Mouse (Mus musculus) left cerebral cortex, postnatal 10 days (tissue): ENCODE measurements around the gene Krt14. TPM values are rescaled to one million over a fixed set of nuclear protein-coding genes. Genes with fewer than 3 reads are reported as not detected.
"Not testable (repeated sequence)": the region's sequence is repeated elsewhere in the genome, so short reads cannot be mapped to it uniquely, and the experiment has no call there.

Experiments
- DNase-seq, 2 experiments: peaks; one replicate each; pipeline ENCODE4 v3.0.0; 2021 to 2022; ENCODE audit warnings: low spot score in 2 of 2, mixed read lengths in 1 of 2; ENCODE audit errors: extremely low spot score in 1 of 2
- intact Hi-C: fragments of 180-260 bp; cut with DNase I; formaldehyde crosslinking; loops from one replicate; pipeline ENCODE4 v1.15.1; 2025
- total RNA-seq, 2 experiments: library from RNA; stranded (reverse); gene quantifications; 2 replicates each; pipeline ENCODE4 v1.2.3; 2021

Krt14 gene
- not detected for total RNA-seq

DNA sequence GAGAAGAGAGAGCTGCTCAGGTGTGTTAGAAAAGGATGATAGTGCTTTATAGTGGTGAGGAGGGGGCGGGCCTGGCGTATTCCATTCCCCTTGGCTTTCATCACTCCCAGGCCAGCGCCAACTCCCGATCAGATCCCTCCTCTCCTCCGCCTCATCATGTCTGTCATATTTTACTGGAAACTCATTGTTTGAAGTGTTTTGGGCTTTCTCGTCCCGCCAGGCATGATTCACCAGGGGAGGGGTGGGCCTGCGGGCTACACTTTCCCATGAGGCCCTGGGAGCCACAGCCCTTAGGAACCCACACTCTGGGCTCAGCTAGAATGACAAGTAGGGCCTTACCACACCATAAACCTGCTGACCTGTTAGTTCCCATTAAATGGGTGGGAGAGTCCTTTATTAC lies at the start of gene Krt14:
Gene Krt14 (minus strand): TSS at position 51 of the 400 bp plus-strand sequence.
- intact Hi-C loops = no loop called here
- no peak for DNase-seq

DNA sequence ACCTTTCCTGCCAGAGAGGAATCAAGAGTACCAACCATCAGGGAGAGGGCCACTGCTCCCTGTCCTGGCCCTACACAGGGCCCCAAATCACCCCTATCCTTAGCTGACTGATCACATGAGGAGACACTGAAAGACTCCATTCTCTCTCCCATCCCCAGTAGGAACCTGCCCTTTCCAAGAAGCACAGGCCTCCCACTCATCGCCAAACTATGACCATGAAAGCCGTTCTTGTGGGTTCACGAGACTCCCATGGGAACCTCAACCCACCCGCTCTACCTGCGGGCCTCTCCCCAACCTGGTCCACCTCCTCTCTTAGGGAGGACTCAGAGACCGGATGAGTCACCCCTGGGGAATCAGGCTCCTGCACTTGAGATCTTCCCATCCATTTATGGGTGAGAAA lies 48.2 kb upstream of the Krt14 start:
- intact Hi-C loops = no loop called here
- DNase-seq = no peak

DNA sequence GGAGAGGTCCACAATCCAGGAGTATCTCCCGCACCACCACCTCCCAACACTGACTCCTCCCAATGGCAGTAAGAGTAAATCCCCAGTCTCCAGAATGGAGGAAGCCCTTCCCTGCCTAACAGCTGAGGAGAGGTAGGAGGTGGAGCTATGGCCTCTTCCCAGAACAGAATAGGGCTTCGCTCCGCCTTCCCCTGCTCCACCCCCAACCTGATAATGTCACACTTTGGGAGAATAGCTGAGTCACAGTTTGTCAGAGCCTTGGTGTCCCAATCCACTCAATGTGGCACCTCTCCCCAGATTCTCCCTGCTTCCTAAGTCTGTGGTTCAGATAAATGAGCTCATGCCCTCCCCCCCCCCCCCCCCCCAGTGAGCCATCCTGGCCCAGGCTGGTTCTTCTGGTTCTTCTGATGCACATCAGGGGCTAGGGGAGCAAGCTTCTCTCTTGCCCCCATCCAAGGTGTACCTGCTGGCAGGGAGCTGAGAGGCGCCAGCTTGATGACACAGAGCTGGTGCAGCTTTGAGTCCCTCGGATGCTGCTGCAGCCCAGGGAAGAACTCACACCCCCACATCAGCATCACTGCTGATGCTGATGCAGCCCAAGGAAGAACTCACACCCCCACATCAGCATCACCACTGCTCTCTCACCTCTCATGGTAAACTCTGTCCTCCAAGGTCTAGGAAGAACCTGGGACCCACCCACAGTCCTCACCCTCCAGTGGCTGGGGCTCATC lies 47.2 kb upstream of the Krt14 start:
- DNase-seq = no peak
- intact Hi-C loops = no loop called here

DNA sequence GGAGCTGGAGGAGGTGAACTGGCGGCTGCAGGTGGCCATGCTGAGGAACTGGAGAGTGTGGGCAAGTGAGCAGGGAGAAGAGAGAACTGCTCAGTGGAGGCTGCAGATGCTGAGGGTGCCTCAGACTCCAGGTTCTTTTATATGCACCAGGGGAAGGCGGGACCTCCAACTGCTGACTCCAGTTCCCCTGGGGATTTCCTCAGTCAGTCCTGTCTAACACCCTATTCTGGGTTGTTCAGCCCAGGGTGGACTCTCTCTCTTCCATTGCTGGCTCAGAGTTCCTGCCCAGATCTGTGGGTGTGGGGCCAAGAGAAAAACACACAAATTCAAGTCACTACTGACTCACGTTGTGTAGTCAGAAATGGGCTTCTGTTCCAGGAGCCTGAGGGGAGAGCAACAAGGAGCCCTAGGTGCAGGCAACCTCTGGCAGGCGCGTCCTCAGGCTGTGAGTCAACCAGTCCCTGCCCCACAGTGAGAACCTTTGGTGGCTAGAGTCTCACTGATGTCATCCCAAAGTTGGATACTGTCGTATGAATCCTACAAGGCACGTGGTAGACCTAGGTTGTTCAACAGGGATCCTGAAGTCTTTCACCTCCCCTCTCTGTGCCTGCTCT lies 41.6 kb upstream of the Krt14 start, which contains the start of gene Krt16:
Gene Krt16 (minus strand): TSS at position 51 of the 614 bp plus-strand sequence.
- no peak for DNase-seq
- intact Hi-C loops = no loop called here

DNA sequence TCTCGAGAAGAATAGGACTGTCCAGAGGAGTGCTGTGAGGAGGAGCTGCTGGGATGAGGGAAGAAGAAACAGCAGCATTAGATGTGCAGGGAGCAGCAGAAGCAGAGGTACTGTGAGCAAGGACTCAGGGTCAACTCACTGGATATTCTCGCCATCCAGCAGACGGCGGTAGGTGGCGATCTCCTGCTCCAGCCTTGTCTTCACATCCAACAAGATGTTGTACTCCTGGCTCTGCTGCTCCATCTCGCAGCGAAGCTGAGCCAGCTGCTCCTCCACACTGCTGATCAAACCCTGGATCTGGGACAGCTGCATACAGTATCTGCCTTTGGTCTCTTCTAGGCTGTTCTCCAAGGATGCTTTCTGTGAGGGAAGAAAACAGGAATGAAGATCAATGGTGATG lies 39.1 kb upstream of the Krt14 start:
- intact Hi-C loops, DNase-seq: not testable (repeated sequence)

DNA sequence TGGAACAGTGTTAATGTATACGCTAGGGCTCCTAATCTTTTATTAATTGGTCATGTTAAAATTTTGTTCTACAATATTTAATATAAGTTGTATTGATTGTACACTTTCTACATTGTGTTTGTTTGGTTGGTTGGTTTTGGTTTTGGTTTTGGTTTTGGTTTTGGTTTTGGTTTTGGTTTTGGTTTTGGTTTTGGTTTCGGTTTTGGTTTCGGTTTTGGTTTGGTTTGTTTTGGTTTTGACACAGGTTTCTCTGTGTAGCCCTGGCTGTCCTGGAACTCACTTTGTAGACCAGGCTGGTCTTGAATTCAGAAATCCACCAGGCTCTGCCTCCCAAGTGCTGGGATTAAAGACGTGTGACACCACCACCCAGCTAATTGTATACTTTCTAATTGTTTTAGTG lies 32.9 kb upstream of the Krt14 start:
- DNase-seq, intact Hi-C loops: not testable (repeated sequence)

DNA sequence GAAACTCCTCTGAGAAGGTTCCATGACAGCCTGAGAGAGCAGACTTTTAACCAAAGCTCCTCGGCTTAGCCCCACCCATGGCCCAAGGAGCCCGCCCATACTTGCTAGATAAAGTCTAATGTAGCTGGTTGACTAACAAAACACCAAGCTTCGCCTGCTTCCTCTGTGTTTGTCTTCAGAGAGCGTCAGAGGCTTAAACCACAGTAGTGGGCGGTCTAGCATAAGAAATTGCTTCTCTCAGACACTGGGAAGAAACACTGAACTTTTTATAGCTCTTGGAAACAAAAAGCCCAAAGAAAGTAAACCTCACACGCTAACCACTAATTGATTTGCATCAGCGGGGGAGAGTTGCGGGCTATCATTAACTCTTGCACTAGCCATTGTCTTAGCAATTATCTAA lies 14.4 kb upstream of the Krt14 start:
- intact Hi-C loops = no loop called here
- no peak for DNase-seq

DNA sequence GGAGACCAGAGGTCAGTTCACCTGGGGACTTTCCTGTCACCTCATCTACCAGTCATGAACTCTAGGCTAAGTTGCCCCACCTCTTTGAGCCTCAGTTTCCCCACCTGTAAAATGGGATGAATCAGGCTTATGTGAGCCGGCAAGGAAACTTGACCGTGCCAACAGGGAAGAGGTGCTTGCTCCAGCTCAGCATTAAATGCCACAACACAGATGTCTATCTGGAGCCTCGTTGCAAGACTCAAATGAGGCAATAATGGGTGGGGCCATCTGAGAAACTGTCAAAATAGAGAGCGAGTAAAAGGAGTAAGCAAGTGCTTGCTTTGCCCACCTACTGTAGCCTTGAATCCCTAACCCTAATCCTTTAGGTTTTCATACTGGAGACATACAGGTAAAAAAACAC lies 12.0 kb upstream of the Krt14 start:
- intact Hi-C loops = no loop called here
- no peak for DNase-seq

DNA sequence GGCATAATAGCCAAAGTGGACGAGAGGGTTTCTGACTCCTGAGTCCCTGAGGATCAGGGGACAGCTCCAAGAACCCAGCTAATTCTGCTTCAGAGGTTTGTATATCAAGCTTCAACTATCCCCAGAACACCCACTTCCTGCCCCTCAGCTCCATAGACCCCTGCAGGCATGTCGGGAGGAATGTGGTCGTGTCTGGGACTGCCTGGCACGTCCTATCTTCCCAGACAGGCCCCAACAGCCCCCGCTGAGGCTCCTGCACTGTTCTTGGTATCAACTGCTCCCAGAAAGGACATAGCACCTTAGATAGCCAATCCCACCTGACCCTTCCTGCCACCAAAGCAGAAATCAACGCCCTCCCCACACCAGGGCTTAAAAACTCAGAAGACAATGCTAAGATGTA lies 1.2 kb upstream of the Krt14 start:
- DNase-seq = no peak
- intact Hi-C loops = no loop called here

DNA sequence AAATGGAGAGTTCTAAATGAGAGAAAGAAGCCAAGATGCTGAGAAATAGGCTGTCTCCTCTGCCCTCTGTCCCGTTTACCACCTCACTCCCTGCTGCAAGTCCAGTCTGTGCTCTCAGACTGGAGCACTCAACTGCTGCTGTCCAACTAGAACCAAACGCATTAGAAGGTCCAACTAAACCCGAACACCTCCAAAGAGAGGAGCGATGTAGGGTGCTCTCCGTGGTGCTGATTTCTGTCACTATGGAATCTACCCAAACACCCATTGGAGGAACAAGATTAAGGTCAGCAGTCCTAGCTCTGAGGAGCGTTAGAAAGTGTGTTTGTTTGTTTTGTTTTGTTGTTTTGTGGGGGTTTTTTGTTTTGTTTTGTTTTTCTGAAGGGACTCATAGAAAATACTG lies 3.9 kb downstream of the Krt14 start:
- DNase-seq = no peak
- intact Hi-C loops = no loop called here

DNA sequence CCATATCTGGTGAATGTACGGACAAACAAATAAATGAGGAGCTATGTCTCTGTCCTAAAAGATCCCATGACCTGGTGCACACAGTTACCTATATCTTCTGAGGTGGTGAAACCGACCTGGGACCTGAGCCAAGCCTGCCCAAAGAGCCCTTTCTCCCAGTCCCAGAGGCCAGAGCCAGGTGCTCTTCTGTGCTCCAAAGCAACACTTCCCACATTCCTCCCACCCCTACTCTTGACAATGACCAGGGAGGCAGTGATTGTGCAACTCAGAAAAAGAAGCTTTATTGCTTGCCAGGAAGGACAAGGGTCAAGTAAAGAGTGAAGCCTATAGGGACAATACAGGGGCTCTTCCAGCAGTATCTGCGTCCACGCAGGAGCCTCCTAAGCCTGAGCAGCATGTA lies 4.4 kb downstream of the Krt14 start:
- no peak for DNase-seq
- intact Hi-C loops = no loop called here

DNA sequence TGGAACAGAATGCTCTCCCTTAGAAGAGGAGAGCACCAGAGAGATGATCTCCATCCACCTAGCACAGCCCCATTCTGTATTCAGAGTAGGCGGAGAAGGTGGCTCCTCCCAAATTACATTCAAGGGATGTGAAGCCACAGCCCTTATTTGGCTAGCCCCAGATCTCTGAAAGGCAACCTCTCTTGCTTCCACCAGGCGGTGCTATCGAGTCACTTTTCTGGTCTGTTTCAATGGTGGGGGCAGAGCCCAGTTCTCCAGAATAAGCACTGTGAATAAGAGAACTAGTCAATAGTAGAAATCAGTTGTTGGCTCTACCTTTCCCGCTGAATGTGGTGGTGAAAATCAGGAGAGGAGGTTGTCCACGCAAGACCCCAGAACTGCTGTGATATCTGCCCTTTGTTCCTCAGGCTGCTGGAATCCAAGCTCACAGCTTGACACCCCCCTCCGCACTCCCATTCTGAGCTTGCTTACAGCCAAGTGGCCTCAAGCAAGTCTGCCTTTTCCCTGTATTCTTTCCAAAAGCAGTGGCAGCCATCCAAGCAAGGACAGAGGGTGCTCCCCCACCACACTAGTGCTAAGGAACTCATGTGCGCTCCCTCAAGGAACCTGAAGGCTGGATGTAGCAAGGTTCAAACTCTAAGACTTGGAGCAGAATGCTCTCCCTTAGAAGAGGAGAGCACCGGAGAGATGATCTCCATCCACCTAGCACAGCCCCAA lies 7.1 kb downstream of the Krt14 start:
- intact Hi-C loops = no loop called here
- DNase-seq = no peak

DNA sequence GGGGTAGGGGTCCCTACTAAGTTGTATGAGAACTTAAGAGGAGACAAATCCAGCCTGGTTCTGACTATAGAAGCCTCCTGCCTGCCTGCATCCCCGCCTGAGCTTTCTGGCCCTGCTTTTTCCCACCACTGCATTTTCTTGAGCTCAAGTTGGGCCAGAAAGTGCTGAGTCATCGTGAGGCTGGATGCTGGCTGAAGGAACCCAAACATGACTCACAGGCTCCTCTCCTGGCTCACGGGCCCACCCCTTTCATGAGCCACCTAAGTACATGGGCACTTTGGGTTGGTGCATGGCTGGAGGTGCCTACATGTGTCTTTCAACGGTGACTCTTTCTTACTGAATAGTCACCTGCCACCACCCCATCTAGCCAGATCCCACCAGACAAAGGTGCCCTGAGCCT lies 8.7 kb downstream of the Krt14 start:
- intact Hi-C loops = no loop called here
- DNase-seq = no peak

DNA sequence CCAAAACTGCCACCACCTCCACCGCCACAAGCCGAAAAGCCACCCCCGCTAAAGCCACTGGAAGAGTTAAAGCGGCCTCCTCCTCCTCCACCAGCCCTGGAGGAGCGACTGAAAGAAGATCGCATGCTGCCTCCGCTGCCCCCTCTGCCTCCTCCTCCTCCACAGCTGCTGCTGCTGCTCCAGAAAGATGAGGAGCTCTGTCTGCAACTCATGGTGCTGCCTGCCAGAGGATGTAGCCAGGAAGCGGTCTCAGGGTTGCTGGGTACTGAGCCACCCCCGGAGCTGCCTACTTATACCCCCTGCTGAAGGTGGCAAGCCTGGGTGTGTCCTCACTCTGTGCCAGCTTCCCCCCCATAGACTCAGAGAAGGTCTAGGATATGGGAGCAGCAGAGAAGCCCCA lies 14.4 kb downstream of the Krt14 start, which contains the start of gene Krt9:
Gene Krt9 (minus strand): TSS at position 255 of the 400 bp plus-strand sequence.
- intact Hi-C loops = no loop called here
- DNase-seq = peak in 1 of 2 experiments; percentile 30

DNA sequence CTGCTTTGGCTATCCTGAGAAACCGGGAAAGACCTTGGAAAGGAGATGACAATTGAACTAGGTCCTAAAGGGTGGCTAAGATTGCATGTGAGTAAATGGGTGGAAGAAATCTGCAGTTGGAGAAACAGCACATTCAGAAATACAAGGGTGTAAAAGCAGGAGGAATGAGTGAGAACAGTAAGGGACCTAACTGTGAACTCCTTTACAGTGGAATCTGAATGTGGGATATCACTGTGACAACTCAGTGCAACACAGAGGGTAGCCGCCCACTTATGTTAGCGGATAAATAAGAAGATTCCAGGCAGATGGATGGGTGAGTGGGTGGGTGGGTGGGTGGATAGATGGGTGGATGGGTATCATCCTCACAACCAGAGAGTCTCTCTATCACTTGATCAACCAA lies 15.5 kb downstream of the Krt14 start:
- no peak for DNase-seq
- intact Hi-C loops = no loop called here

DNA sequence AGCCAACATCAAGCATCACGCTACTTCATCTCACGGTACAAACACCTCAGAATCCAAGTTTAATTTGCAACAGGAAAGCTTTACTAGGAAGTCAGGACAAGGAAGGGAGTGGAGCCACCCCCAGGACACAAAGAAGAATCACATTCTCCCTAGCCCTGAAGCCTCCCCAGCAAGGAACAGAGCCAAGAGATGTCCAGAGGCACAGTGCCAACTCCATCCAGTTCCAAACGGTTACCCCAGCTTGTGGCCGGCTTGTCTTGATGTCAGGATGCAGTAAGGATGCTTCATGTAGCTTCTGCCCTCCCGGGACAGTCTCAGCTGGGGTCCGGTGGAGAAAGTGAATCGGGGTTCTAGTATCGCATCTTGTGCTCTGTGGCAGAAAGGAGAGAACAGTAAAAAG lies 20.6 kb downstream of the Krt14 start:
- DNase-seq = no peak

DNA sequence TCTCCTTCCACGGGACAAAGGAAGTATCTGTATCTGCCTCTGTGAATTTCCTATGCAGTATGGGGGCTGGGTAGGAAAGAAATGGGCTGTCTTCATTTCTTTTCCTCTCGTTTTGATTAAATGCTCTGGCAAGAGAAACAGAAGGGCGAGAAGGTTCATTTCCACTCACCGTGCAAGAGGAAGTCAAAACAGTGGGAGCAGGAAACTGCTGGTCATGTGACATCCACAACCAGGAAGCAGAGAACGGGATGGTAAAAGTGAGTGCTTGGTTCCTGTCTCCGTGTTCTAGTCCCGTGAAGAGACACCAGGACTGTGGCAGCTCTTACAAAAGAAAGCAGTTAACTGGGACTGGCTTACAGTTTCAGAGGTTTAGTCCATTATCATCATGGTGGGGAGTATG lies 25.6 kb downstream of the Krt14 start:
- intact Hi-C loops = no loop called here
- no peak for DNase-seq

More for the DNA sequence above, 20.6 kb downstream of the Krt14 start:
- intact Hi-C loops = no loop called here

DNA sequence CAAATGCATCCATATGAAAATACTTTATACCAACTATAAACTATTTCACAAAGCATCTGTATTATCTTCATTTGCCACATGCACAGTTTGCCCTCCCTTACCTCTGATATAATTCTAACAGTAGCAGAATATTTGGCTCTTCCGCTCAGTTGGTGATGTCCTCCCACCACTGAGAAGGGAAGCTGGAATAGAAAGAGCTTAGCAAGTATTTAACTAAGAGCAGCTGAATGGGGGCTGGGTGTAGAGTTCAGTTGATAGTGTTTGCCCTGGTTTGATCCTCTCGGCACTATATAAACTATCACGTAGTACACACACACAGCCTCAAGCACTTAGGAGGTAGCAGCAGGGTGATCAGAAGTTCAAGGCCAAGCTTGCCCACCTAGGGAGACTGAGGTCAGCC lies 28.1 kb downstream of the Krt14 start:
- intact Hi-C loops = no loop called here
- DNase-seq = no peak

DNA sequence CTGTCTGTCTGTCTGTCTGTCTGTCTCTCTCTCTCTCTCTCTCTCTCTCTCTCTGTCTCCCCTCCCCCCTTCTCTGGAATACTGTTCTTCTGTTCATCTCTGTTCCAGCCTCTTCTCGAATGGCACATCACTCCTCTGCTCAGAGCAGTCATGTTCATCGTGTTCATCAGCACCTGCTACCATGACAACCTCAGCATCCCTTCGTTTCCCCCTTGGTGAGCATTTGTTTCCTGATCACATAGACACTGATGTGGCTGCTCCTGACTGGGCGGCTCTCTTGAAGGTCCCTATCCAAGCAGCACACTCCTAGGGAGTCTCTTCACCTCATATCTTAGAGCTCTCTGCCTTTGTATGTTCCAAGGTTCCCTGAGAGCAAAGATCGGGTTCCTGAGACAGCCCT lies 29.0 kb downstream of the Krt14 start:
- intact Hi-C loops = no loop called here
- no peak for DNase-seq

DNA sequence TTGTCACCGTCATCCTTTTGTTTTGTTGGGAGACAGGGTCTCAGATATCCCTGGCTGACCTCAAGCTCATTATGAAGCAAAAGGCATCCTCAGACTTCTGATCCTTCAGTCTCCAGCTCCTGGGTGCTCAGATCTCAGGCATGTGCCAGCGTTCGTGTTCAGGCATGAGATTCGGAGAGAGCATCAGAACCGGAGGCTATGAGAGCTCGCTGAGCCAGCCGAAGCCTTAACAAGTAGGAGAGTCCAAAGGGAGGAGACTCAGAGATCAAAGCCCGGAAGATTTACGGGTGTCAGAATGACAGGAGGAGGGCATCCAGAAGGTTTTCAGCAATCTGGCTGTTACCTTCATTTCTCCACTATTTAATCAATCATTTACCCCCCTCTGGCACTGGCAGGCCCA lies 30.6 kb downstream of the Krt14 start:
- no peak for DNase-seq
- intact Hi-C loops = no loop called here
